Mouse (Mus musculus): Measurements from ENCODE around the gene Idh3a. TPM values are rescaled to one million over a fixed set of nuclear protein-coding genes. Genes with fewer than 3 reads are reported as not detected.

Gene Idh3a
- polyA plus RNA-seq, 1 experiment = 13.8 TPM

GRCm38 (mm10) chr9:54637510-54638314 is 51.6 kb downstream of the Idh3a start:
- peak overlapping the region; percentile 79 for H3K27ac ChIP-seq (ENCODE audit: control insufficient read depth, insufficient read depth, low read depth, low read length)
- peaks cover 7% of the 10 kb centered on the region for H3K4me1 ChIP-seq (ENCODE audit: control insufficient read depth, insufficient read depth, low read length)
- no peaks in the 10 kb centered on the region for H3K36me3 ChIP-seq (ENCODE audit: control insufficient read depth, insufficient read depth, low read length)
- no peak overlapping the region for H3K4me3 ChIP-seq (ENCODE audit: control insufficient read depth, low read depth, low read length)
- no peaks in the 10 kb centered on the region for H3K27me3 ChIP-seq (ENCODE audit: control insufficient read depth, insufficient read depth, low read length)
- TF ChIP-seq CTCF (IDR thresholded peaks at IDR 0.05; ENCODE audit: control insufficient read depth, insufficient read depth, insufficient replicate concordance, low read depth, low read length) (no peak), POLR2A (IDR thresholded peaks at IDR 0.05; ENCODE audit: control insufficient read depth, low read depth, low read length) (no peak)

GRCm38 (mm10) chr9:54639192-54639591 is 53.1 kb downstream of the Idh3a start:
- Histone ChIP-seq H3K4me1 (ENCODE audit: control insufficient read depth, insufficient read depth, low read length) (peaks cover 7% of the 10 kb centered on the region), H3K4me3 (ENCODE audit: control insufficient read depth, low read depth, low read length) (no peak overlapping the region), H3K36me3 (ENCODE audit: control insufficient read depth, insufficient read depth, low read length) (no peaks in the 10 kb centered on the region), H3K27ac (ENCODE audit: control insufficient read depth, insufficient read depth, low read depth, low read length) (peak overlapping the region; percentile 10), H3K27me3 (ENCODE audit: control insufficient read depth, insufficient read depth, low read length) (no peaks in the 10 kb centered on the region)
- TF ChIP-seq CTCF (IDR thresholded peaks at IDR 0.05; ENCODE audit: control insufficient read depth, insufficient read depth, insufficient replicate concordance, low read depth, low read length) (no peak), POLR2A (IDR thresholded peaks at IDR 0.05; ENCODE audit: control insufficient read depth, low read depth, low read length) (no peak)

GRCm38 (mm10) chr9:54641548-54641947 is 55.4 kb downstream of the Idh3a start:
- H3K27me3 ChIP-seq (ENCODE audit: control insufficient read depth, insufficient read depth, low read length) = no peaks in the 10 kb centered on the region
- no peak overlapping the region for H3K4me3 ChIP-seq (ENCODE audit: control insufficient read depth, low read depth, low read length)
- TF ChIP-seq CTCF (IDR thresholded peaks at IDR 0.05; ENCODE audit: control insufficient read depth, insufficient read depth, insufficient replicate concordance, low read depth, low read length) = no peak
- no peak for TF ChIP-seq POLR2A (IDR thresholded peaks at IDR 0.05; ENCODE audit: control insufficient read depth, low read depth, low read length)
- no peak overlapping the region; the same call in none of the 2 replicates for H3K27ac ChIP-seq (ENCODE audit: control insufficient read depth, insufficient read depth, low read depth, low read length)
- H3K36me3 ChIP-seq (ENCODE audit: control insufficient read depth, insufficient read depth, low read length) = no peaks in the 10 kb centered on the region
- H3K4me1 ChIP-seq (ENCODE audit: control insufficient read depth, insufficient read depth, low read length) = peaks cover 3% of the 10 kb centered on the region

- TF ChIP-seq POLR2A (IDR thresholded peaks at IDR 0.05; ENCODE audit: control insufficient read depth, low read depth, low read length) = no peak
- no peak for TF ChIP-seq CTCF (IDR thresholded peaks at IDR 0.05; ENCODE audit: control insufficient read depth, insufficient read depth, insufficient replicate concordance, low read depth, low read length)
- Histone ChIP-seq H3K4me1 (ENCODE audit: control insufficient read depth, insufficient read depth, low read length) (peaks cover 3% of the 10 kb centered on the region), H3K4me3 (ENCODE audit: control insufficient read depth, low read depth, low read length) (no peak overlapping the region), H3K36me3 (ENCODE audit: control insufficient read depth, insufficient read depth, low read length) (no peaks in the 10 kb centered on the region), H3K27ac (ENCODE audit: control insufficient read depth, insufficient read depth, low read depth, low read length) (peak overlapping the region; percentile 12; the same call in 1 of the 2 replicates), H3K27me3 (ENCODE audit: control insufficient read depth, insufficient read depth, low read length) (no peaks in the 10 kb centered on the region)
Measured at GRCm38 (mm10) chr9:54642149-54642548, 56.0 kb downstream of the Idh3a start.

GRCm38 (mm10) chr9:54642556-54642955 is 56.4 kb downstream of the Idh3a start:
- TF ChIP-seq CTCF (IDR thresholded peaks at IDR 0.05; ENCODE audit: control insufficient read depth, insufficient read depth, insufficient replicate concordance, low read depth, low read length) (no peak), POLR2A (IDR thresholded peaks at IDR 0.05; ENCODE audit: control insufficient read depth, low read depth, low read length) (no peak)
- no peak overlapping the region for H3K4me3 ChIP-seq (ENCODE audit: control insufficient read depth, low read depth, low read length)
- peaks cover 3% of the 10 kb centered on the region; the same call in 1 of the 2 replicates for H3K4me1 ChIP-seq (ENCODE audit: control insufficient read depth, insufficient read depth, low read length)
- H3K36me3 ChIP-seq (ENCODE audit: control insufficient read depth, insufficient read depth, low read length) = no peaks in the 10 kb centered on the region
- H3K27ac ChIP-seq (ENCODE audit: control insufficient read depth, insufficient read depth, low read depth, low read length) = peak overlapping the region; percentile 12; the same call in 1 of the 2 replicates
- no peaks in the 10 kb centered on the region for H3K27me3 ChIP-seq (ENCODE audit: control insufficient read depth, insufficient read depth, low read length)

DNA sequence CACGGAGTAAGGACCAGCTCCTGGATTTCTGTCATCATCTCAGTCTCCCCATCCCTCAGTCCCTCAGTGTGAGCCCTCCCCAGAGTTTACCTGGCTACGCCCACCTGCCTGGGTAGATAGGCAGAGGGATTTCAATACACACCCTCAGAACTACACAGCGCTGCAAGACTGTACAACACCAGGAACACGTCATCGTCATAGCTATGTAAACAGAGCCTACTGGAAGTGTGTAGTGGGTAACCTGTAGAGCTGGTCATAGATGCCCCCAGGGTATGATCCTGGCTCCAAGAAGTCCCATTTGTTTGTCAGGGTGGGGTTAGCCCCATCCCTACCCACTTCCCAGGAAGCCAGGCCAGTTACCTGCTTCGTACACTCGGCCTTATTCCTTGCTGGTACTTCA is 57.0 kb downstream of the Idh3a start:
- no peak overlapping the region for H3K4me3 ChIP-seq (ENCODE audit: control insufficient read depth, low read depth, low read length)
- H3K27ac ChIP-seq (ENCODE audit: control insufficient read depth, insufficient read depth, low read depth, low read length) = 0 out of 2 replicates have a peak overlapping the region, but pooled peaks have one; percentile 29
- no peaks in the 10 kb centered on the region for H3K36me3 ChIP-seq (ENCODE audit: control insufficient read depth, insufficient read depth, low read length)
- TF ChIP-seq POLR2A (IDR thresholded peaks at IDR 0.05; ENCODE audit: control insufficient read depth, low read depth, low read length) (no peak), CTCF (IDR thresholded peaks at IDR 0.05; ENCODE audit: control insufficient read depth, insufficient read depth, insufficient replicate concordance, low read depth, low read length) (no peak)
- peaks cover 3% of the 10 kb centered on the region; the same call in 1 of the 2 replicates for H3K4me1 ChIP-seq (ENCODE audit: control insufficient read depth, insufficient read depth, low read length)
- no peaks in the 10 kb centered on the region for H3K27me3 ChIP-seq (ENCODE audit: control insufficient read depth, insufficient read depth, low read length)

GRCm38 (mm10) chr9:54645530-54645929 is 59.4 kb downstream of the Idh3a start:
- no peak overlapping the region for H3K27ac ChIP-seq (ENCODE audit: control insufficient read depth, insufficient read depth, low read depth, low read length)
- H3K4me1 ChIP-seq (ENCODE audit: control insufficient read depth, insufficient read depth, low read length) = no peaks in the 10 kb centered on the region; the same call in 1 of the 2 replicates
- no peaks in the 10 kb centered on the region for H3K27me3 ChIP-seq (ENCODE audit: control insufficient read depth, insufficient read depth, low read length)
- TF ChIP-seq POLR2A (IDR thresholded peaks at IDR 0.05; ENCODE audit: control insufficient read depth, low read depth, low read length) (no peak), CTCF (IDR thresholded peaks at IDR 0.05; ENCODE audit: control insufficient read depth, insufficient read depth, insufficient replicate concordance, low read depth, low read length) (no peak)
- no peaks in the 10 kb centered on the region for H3K36me3 ChIP-seq (ENCODE audit: control insufficient read depth, insufficient read depth, low read length)
- H3K4me3 ChIP-seq (ENCODE audit: control insufficient read depth, low read depth, low read length) = no peak overlapping the region

All from testis, adult 2 months (tissue).